Mouse (Mus musculus) c-Kit-positive CD71-positive TER-119-negative erythroid progenitor cells, embryonic 14.5 days (primary cell): ENCODE measurements around the gene Pde4a.
"Not testable (repeated sequence)": the region's sequence is repeated elsewhere in the genome, so short reads cannot be mapped to it uniquely, and the experiment has no call there.

Source experiments
- DNase-seq: peaks from one replicate; pipeline ENCODE4 v3.0.0-alpha.2; 2013; ENCODE audit warnings: low read depth

The Pde4a gene

DNA sequence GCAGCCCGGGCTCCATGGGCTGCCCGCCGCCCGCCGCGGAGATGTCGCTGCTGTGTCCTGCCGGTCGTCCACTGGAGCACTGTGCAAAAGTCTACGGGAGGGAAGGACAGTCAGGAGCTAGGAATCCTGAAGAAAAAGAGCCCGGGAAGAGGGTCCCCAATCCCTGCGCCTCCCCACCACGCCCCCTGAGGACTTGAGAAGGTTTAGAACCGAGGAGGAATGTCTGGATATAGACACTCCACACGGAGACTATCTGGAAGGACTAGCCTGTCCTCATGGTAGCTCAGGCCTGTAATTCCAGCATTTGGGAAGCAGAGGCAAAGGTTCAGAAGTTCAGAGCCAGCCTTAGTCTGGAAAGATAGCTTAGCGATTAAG is 79.6 kb downstream of the Pde4a start:
- DNase-seq = no peak

DNA sequence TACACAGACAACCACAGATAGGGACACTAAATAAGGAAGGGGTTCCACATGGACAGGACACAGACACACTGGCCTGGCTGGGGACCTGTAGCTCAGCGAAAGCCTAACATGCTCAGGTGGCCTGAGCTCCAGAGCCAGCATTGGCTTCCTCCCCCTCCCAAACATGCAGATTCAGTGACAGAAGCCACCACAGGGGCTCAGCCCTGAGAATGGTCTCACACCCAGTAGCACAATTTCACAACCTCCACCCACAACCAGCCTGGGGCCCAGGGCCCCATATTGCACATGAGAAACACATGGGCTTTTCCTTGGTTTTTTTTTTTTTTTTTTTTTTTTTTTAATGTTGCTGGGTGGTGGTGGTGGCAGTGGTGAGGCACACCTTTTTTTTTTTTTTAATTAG is 80.8 kb downstream of the Pde4a start:
- no peak for DNase-seq

DNA sequence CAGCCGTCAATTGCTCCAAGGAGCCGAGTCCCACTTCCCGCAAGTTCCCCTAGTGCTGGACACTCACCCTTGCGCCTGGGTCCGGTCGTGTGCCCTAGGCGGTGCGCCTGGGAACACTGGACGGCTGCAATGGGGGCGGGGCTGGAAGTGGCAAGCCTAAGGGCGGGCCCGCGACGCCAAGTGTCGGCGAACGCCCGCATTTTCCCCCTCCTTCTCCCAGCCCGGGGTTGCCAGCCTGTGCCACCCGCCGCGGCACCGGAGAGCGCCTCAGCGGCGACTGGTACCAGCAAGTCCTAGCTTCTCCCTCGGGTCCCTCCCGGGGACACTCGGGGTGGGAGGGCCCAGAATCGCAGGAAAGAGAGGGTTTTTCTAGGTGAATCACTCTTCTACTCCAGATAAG is 82.8 kb downstream of the Pde4a start, which contains the start of gene S1pr5:
Gene S1pr5 (minus strand): TSS at position 118 of the 400 bp plus-strand sequence.
- no peak for DNase-seq

DNA sequence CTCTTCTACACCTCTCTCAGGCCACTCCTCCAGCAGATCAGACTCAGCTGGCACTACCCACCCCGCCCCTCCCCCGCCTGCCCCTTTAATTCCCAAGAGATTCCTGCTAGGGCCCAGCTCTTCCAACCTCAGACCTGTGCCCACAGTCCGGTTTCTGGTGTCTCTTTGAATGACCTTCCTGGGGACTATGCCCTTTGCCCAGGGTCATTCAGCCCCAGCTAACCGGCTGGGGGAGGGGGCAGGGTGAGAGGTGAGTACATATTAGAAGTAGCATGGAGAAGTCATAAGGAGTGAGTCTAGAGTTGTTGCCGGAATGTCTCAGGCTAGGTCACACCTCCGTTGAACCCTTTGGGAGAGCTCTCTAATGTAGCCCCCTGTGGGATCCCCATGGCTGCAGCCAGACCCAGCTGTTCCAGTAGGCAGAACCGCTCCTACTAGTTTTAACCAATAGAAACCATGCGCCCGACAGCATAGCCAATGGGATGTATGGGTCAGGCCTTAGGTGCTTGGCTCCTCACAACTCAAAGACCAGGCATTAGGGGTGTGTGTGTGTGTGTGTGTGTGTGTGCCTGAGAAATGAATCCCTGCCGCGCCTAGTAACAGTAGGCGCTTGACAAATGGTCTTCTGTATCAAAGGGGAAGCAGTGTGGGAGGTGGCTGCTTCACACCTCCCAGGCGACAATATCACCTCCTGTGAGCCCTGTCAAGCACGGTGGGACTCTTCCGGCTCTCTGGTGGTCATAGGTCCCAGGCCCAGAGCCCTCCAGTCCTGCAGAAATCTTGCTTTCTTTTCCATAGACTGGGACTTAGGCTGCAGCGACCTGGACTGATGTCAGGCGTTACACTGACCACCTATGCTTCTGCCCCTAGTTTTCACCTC is 84.4 kb downstream of the Pde4a start:
- no peak for DNase-seq

DNA sequence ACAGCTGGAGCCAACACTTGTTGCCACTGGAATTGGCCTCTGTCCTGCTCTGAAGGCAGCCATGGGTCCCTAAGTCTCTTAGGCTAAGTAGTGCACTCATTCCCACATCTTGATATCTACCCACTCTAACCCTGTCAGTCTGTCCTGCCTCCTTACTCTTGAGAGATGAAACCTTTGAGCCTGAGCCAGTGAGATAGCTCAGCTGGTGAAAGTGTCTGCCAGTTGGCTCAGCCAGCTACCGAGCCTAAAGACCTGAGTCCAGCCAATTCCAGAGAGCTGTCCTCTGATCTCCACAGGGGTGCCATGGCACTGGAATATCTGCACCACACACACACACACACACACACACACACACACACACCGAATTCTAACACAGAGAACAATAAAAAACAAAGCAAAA is 85.0 kb downstream of the Pde4a start:
- DNase-seq = no peak

DNA sequence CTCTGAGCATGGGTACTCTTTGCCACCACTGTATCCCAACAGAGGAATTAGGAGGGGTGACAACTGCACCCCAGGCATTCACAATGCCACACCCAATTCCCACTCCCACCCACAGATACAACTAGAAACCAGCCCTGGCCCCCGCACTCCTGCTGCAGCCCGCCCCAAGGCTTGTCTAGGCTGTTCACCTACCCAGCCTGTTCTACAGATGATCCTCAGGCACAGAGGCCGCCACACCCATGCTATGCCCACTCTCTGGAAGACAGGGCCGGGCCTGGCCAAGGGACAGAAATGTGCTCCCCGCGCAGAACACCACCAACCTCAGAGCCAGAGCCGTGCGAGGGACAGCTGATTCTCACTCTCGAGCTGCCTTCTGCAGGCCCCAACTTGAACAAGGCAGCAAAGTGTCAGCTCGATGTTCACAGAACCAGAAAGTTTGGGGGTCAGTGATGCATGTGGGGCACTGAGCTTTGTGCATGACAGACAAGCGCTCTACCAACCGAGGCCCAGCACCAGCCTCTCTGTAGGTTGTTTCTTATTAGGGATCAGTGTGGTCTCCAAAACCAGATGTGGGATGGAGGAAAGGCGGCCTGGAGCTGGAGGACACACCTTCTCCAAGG is 85.7 kb downstream of the Pde4a start:
- no peak for DNase-seq

DNA sequence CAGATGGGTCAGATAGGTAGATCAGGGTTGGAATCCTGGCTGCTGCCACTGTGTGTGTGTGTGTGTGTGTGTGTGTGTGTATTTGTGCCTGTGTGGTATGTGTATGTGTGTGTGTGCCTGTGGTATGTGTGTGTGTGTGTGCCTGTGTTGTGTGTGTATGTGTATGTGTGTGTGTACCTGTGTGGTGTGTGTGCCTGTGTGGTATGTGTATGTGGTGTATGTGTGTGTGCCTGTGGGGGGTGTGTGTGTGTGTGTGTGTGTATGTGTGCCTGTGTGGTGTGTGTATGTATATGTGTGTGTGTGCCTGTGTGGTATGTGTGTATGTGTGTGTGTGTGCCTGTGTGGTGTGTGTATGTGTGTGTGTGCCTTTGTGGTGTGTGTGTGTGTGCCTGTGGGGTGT is 89.2 kb downstream of the Pde4a start:
- no peak for DNase-seq

DNA sequence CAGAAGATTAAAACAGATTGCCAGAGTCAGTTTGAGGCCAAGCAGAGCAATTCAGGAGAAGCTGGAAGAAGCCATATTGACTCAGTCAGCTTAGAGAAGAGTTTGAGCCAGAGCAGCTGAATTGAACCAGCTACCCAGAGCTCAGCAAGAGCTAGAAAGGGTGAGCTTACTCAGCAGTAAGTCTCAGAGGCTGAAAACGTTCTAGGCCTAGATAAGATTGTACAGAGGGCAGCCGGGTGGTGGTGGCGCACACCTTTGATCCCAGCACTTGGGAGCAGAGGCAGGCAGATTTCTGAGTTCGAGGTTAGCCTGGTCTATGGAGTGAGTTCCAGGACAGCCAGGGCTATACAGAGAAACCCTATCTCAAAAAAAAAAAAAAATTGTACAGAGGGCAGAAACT is 90.8 kb downstream of the Pde4a start:
- not testable (repeated sequence) for DNase-seq

DNA sequence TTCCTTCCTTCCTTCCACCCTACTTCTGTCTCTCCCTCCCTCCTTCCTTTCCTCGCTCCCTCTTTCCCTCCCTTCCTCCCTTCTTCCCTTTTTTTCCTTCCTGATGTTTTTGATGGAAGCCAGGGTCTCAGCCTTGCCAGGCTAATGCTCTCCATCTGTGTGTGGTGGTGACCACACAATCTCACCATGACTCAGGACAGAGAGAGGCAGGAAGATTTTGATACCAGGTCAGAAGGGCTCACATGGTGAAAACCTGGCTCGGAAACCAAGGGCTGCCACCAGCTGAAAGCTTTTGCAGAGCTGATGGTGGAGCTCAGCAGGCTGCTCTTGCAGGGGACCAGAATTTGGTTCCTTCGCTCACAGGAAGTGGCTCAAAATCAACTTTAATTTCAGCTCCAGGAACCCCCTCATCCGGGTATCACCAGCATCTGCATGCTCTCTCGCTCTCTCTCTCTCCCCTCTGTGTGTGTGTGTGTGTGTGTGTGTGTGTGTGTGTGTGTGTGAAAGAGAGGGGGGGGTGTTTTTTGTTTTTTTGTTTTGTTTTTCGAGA is 95.1 kb downstream of the Pde4a start:
- no peak for DNase-seq

DNA sequence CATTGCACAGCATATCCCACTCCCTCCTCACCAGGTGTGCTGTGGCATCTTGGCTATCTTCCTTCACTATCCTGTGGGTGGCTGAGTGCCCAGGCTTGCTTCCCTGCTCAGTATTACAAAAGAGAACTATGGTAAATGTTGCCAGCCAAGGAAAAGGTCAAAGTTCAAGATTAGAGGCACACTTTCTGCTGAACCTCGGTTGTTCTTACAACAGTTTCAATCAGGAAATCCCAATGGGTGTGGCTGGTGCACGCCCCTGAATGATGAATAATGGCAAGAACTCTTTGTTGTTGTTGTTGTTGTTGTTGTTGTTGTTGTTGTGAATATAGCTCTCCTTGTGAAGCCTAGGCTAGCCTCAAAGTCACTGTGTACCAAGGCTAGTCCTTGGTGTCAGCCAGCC is 96.3 kb downstream of the Pde4a start:
- DNase-seq = no peak
